Mouse (Mus musculus): ENCODE measurements at regions not wholly inside any gene's neighbourhood (a gene's known extent, or its start where the extent isn't known, plus 50 kb on each side); places are given as distances from the start of the nearest gene placed in this dataset.
A peak's percentile ranks its signal among the peaks of the same experiment; 100 is the strongest.

DNA sequence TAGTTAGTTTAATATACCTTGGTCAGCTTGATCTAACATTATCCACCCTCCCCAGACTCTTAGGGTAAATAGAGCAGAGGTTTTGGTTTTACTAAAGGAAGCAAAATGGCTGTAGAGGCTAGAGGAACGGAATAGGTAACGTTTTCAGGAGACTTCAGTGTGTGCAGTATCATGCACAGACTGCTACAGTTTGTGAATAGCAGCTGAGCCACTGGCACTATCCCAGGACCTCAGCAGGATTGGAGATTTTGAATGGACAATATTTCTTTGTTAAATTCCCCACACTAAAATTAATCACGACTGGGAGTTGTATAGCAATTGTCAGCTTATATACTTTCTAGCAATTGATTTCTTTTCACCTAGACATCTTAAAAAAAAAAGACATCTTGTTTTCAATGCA, 929.7 kb upstream of the Lcorl start:
- Histone ChIP-seq H3K27ac (ENCODE audit: low read depth, low read length) (no peak overlapping the region), H3K9me3 (ENCODE audit: control insufficient read depth, low read length) (no peaks in the 10 kb centered on the region), H3K27me3 (ENCODE audit: control insufficient read depth, insufficient read depth, low read length) (no peaks in the 10 kb centered on the region), H3K36me3 (ENCODE audit: control insufficient read depth, insufficient read depth, low read length) (no peaks in the 10 kb centered on the region), H3K4me1 (replicated peaks; ENCODE audit: control insufficient read depth, insufficient read depth, low read length) (no peaks in the 10 kb centered on the region; the same call in 1 of the 2 replicates), H3K4me2 (ENCODE audit: low read depth, low read length, severe bottlenecking) (no peak overlapping the region), H3K4me3 (ENCODE audit: low read depth, low read length) (no peak overlapping the region), H3K9ac (ENCODE audit: low read length) (no peak overlapping the region)
- 74% methylated on average over 3 of the region's 3 CpGs for WGBS
- no peak for DNase-seq (ENCODE audit: low spot score)
- no peak for ATAC-seq (replicated peaks; ENCODE audit: low FRiP score)

DNA sequence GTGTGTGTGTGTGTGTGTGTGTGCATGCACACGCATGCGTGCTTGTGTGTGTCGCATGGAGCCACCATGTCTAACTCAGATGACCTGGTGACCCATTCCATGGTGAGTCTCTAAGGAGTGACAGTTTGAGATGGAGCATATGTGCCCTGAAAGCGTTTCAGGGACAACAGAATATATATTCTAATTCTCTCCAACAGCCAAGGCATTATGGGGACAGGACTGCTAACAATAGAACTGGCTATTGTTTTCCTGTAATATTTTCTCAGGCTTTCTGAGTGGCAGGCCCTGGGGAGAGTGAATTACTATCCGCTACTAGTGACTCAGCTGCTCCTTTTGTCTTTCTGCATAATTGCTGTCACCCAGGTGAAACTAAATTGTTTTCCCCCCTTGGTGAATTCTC, 898.7 kb upstream of the Lcorl start:
- Histone ChIP-seq H3K27me3 (ENCODE audit: control insufficient read depth, insufficient read depth, low read length) (no peaks in the 10 kb centered on the region), H3K9me3 (ENCODE audit: control insufficient read depth, low read length) (no peaks in the 10 kb centered on the region), H3K4me1 (replicated peaks; ENCODE audit: control insufficient read depth, insufficient read depth, low read length) (no peaks in the 10 kb centered on the region), H3K4me3 (ENCODE audit: low read depth, low read length) (no peak overlapping the region), H3K4me2 (ENCODE audit: low read depth, low read length, severe bottlenecking) (no peak overlapping the region), H3K36me3 (ENCODE audit: control insufficient read depth, insufficient read depth, low read length) (no peaks in the 10 kb centered on the region), H3K27ac (ENCODE audit: low read depth, low read length) (no peak overlapping the region), H3K9ac (ENCODE audit: low read length) (no peak overlapping the region)
- ATAC-seq (replicated peaks; ENCODE audit: low FRiP score): peak; percentile 62
- DNase-seq (ENCODE audit: low spot score): no peak
- whole genome bisulfite sequencing: 66% methylated on average over 5 of the region's 5 CpGs

DNA sequence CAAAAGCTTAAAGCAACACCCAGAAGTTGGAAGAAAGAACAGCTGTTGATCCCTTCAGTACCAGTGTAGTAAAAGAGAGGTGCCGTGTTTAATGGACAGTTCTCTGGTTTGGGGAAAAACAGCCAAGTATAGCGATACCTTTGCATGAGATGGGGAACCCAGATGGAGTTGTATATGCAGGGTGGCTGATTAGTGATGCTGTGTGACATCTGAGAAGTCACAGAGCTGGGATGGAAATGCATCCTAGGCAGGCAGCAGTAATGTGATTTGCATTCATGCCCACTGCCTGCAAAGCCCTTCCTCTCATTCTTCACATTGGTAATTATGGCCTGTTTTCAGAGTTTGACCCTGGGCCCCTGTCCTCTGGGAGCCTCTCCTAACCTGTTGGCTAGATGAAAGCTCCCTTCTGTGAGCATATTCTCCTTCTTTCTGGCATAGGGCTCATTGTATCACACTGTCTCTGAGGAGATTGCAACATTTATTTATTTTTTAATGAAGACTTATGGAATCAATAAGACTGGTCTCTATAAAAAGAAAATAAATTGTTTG, 882.7 kb upstream of the Lcorl start:
- Histone ChIP-seq H3K4me1 (replicated peaks; ENCODE audit: control insufficient read depth, insufficient read depth, low read length) (0 out of 2 replicates have a peak, but pooled peaks cover 2% of the 10 kb centered on the region), H3K9me3 (ENCODE audit: control insufficient read depth, low read length) (no peaks in the 10 kb centered on the region), H3K36me3 (ENCODE audit: control insufficient read depth, insufficient read depth, low read length) (no peaks in the 10 kb centered on the region), H3K27me3 (ENCODE audit: control insufficient read depth, insufficient read depth, low read length) (no peaks in the 10 kb centered on the region), H3K4me2 (ENCODE audit: low read depth, low read length, severe bottlenecking) (no peak overlapping the region), H3K4me3 (ENCODE audit: low read depth, low read length) (no peak overlapping the region), H3K27ac (ENCODE audit: low read depth, low read length) (no peak overlapping the region), H3K9ac (ENCODE audit: low read length) (no peak overlapping the region)
- DNase-seq (ENCODE audit: low spot score) (no peak), ATAC-seq (replicated peaks; ENCODE audit: low FRiP score) (no peak; the same call in 1 of the 2 replicates)
- WGBS: 77% methylated on average over 2 of the region's 2 CpGs

DNA sequence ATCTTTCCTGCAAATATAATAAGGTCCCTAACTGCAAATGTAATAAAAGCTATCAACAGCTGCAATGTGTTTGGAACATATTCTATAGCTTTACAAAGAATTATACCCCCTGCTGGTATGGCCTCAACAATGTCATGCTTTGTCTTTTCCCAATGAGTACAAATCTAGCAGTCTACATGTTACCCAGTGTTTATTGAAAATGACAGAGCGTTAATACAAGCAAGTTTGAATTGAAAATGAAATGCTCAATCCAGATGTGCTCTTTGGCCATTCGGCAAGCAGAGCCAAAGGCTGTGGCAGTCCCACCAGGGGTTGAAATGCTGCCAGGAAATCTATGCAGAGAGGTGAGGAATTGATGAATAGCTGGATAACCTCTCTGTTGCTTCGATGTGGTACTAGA, 875.1 kb upstream of the Lcorl start:
- DNase-seq (ENCODE audit: low spot score) (no peak), ATAC-seq (replicated peaks; ENCODE audit: low FRiP score) (no peak)
- no peaks in the 10 kb centered on the region for H3K4me1 ChIP-seq (replicated peaks; ENCODE audit: control insufficient read depth, insufficient read depth, low read length)
- H3K27ac ChIP-seq (ENCODE audit: low read depth, low read length): no peak overlapping the region
- H3K27me3 ChIP-seq (ENCODE audit: control insufficient read depth, insufficient read depth, low read length): no peaks in the 10 kb centered on the region
- 84% methylated on average over 3 of the region's 3 CpGs for WGBS
- H3K36me3 ChIP-seq (ENCODE audit: control insufficient read depth, insufficient read depth, low read length): no peaks in the 10 kb centered on the region
- H3K9ac ChIP-seq (ENCODE audit: low read length): no peak overlapping the region
- H3K4me2 ChIP-seq (ENCODE audit: low read depth, low read length, severe bottlenecking): no peak overlapping the region
- H3K4me3 ChIP-seq (ENCODE audit: low read depth, low read length): no peak overlapping the region
- no peaks in the 10 kb centered on the region for H3K9me3 ChIP-seq (ENCODE audit: control insufficient read depth, low read length)

DNA sequence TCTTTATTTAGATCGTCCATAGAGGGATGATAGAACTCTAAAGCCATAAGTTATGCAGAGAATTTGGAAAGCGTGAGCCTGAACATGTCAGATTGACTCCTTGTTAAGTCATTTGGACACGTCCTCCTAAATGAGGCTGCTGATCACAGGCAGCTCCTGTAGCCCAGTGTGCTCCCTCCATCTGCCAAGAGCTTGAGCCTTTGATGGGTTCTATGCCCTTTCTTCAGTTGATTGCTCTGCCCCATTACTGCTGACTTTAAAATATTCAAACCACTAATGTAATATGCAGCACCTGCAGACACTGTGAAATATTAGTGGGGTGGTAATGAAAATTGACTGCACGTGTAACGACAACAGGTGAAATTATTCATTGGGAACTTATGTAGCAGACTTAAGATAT, 874.6 kb upstream of the Lcorl start:
- ATAC-seq (replicated peaks; ENCODE audit: low FRiP score) (no peak), DNase-seq (ENCODE audit: low spot score) (no peak)
- Histone ChIP-seq H3K27me3 (ENCODE audit: control insufficient read depth, insufficient read depth, low read length) (no peaks in the 10 kb centered on the region), H3K9ac (ENCODE audit: low read length) (no peak overlapping the region), H3K4me2 (ENCODE audit: low read depth, low read length, severe bottlenecking) (no peak overlapping the region), H3K4me1 (replicated peaks; ENCODE audit: control insufficient read depth, insufficient read depth, low read length) (no peaks in the 10 kb centered on the region), H3K4me3 (ENCODE audit: low read depth, low read length) (no peak overlapping the region), H3K9me3 (ENCODE audit: control insufficient read depth, low read length) (no peaks in the 10 kb centered on the region), H3K27ac (ENCODE audit: low read depth, low read length) (no peak overlapping the region), H3K36me3 (ENCODE audit: control insufficient read depth, insufficient read depth, low read length) (no peaks in the 10 kb centered on the region)
- WGBS: 88% methylated on average over 5 of the region's 5 CpGs

DNA sequence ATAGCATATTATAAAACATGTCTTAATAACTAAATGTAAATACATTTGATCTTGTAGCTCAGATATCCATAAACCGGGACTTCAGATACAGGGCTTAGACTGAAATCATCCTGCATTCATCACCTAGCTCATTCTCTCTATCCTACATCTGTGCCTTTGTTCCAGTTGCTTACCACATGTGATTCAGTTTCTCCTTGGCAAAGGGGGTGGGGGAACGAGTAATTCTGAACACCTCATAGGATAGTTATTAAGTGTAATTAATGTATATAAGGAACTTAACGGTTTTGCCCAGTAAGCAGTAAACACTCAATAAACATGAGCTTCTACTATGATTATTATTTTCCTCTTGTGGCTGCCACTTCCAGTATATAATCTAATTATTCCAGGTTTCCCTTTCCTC, 873.9 kb upstream of the Lcorl start:
- 70% methylated on average over 3 of the region's 3 CpGs for WGBS
- no peak for ATAC-seq (replicated peaks; ENCODE audit: low FRiP score)
- Histone ChIP-seq H3K4me3 (ENCODE audit: low read depth, low read length) (no peak overlapping the region), H3K9ac (ENCODE audit: low read length) (no peak overlapping the region), H3K4me2 (ENCODE audit: low read depth, low read length, severe bottlenecking) (no peak overlapping the region), H3K27ac (ENCODE audit: low read depth, low read length) (no peak overlapping the region), H3K4me1 (replicated peaks; ENCODE audit: control insufficient read depth, insufficient read depth, low read length) (no peaks in the 10 kb centered on the region), H3K9me3 (ENCODE audit: control insufficient read depth, low read length) (no peaks in the 10 kb centered on the region), H3K27me3 (ENCODE audit: control insufficient read depth, insufficient read depth, low read length) (no peaks in the 10 kb centered on the region), H3K36me3 (ENCODE audit: control insufficient read depth, insufficient read depth, low read length) (no peaks in the 10 kb centered on the region)
- no peak for DNase-seq (ENCODE audit: low spot score)

- Histone ChIP-seq H3K27ac (ENCODE audit: low read depth, low read length) (no peak overlapping the region), H3K36me3 (ENCODE audit: control insufficient read depth, insufficient read depth, low read length) (no peaks in the 10 kb centered on the region), H3K4me3 (ENCODE audit: low read depth, low read length) (no peak overlapping the region), H3K9me3 (ENCODE audit: control insufficient read depth, low read length) (no peaks in the 10 kb centered on the region), H3K27me3 (ENCODE audit: control insufficient read depth, insufficient read depth, low read length) (no peaks in the 10 kb centered on the region), H3K9ac (ENCODE audit: low read length) (no peak overlapping the region), H3K4me2 (ENCODE audit: low read depth, low read length, severe bottlenecking) (no peak overlapping the region), H3K4me1 (replicated peaks; ENCODE audit: control insufficient read depth, insufficient read depth, low read length) (no peaks in the 10 kb centered on the region)
- ATAC-seq (replicated peaks; ENCODE audit: low FRiP score) (no peak), DNase-seq (ENCODE audit: low spot score) (no peak)
- WGBS: 73% methylated on average over 3 of the region's 3 CpGs
Observed at GRCm38 (mm10) chr5:46709596-46709995, 852.2 kb upstream of the Lcorl start.

- Histone ChIP-seq H3K36me3 (ENCODE audit: control insufficient read depth, insufficient read depth, low read length) (no peaks in the 10 kb centered on the region), H3K4me2 (ENCODE audit: low read depth, low read length, severe bottlenecking) (no peak overlapping the region), H3K4me1 (replicated peaks; ENCODE audit: control insufficient read depth, insufficient read depth, low read length) (no peaks in the 10 kb centered on the region), H3K9ac (ENCODE audit: low read length) (no peak overlapping the region), H3K9me3 (ENCODE audit: control insufficient read depth, low read length) (no peaks in the 10 kb centered on the region), H3K27ac (ENCODE audit: low read depth, low read length) (no peak overlapping the region), H3K4me3 (ENCODE audit: low read depth, low read length) (no peak overlapping the region), H3K27me3 (ENCODE audit: control insufficient read depth, insufficient read depth, low read length) (no peaks in the 10 kb centered on the region)
- ATAC-seq (replicated peaks; ENCODE audit: low FRiP score) (no peak), DNase-seq (ENCODE audit: low spot score) (no peak)
- 90% methylated on average over 1 of the region's 1 CpGs for WGBS
Observed at GRCm38 (mm10) chr5:46707845-46708244, 850.4 kb upstream of the Lcorl start.

DNA sequence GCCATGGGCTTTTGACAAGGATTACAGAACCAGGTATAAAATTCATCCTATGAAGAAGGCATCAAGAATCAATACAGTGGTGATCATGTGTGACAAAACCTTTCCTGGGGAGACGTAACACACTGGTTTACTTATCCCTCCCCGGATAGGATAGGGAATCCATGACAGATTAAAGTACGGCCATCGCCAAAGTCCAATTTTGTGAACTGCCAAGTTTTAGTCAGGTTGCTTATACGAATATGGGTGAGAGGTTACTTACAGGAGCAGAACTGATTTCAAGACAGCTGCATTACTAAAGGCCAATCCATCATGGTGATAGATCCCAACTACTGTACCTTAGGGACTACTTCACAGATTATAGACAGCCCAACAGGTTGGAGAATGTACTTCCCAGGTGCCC, 849.6 kb upstream of the Lcorl start:
- no peak overlapping the region for H3K4me2 ChIP-seq (ENCODE audit: low read depth, low read length, severe bottlenecking)
- H3K27ac ChIP-seq (ENCODE audit: low read depth, low read length): no peak overlapping the region
- H3K4me3 ChIP-seq (ENCODE audit: low read depth, low read length): no peak overlapping the region
- H3K36me3 ChIP-seq (ENCODE audit: control insufficient read depth, insufficient read depth, low read length): no peaks in the 10 kb centered on the region
- ATAC-seq (replicated peaks; ENCODE audit: low FRiP score) (no peak), DNase-seq (ENCODE audit: low spot score) (no peak)
- no peak overlapping the region for H3K9ac ChIP-seq (ENCODE audit: low read length)
- WGBS: 93% methylated on average over 5 of the region's 5 CpGs
- no peaks in the 10 kb centered on the region for H3K9me3 ChIP-seq (ENCODE audit: control insufficient read depth, low read length)
- no peaks in the 10 kb centered on the region for H3K27me3 ChIP-seq (ENCODE audit: control insufficient read depth, insufficient read depth, low read length)
- H3K4me1 ChIP-seq (replicated peaks; ENCODE audit: control insufficient read depth, insufficient read depth, low read length): no peaks in the 10 kb centered on the region
